Mouse (Mus musculus) intestine, embryonic 15.5 days (tissue): ENCODE measurements around the gene Hoxa13. TPM values are rescaled to one million over a fixed set of nuclear protein-coding genes. Genes with fewer than 3 reads are reported as not detected.
A peak's percentile ranks its signal among the peaks of the same experiment; 100 is the strongest.

Experiments
- ATAC-seq: fragments of 200-750 bp; cut with Nextera tagmentation; 2 replicates; pipeline ENCODE4 v1.8.0; 2017; ENCODE audit warnings: moderate TSS enrichment, moderate library complexity
- H3K27ac ChIP-seq: fragments of 300-500 bp; sonication (generic); 2 replicates; pipeline ENCODE4 v1.5.1; 2015; ENCODE audit warnings: mild to moderate bottlenecking, inconsistent platforms
- H3K27me3 ChIP-seq: fragments of 300-500 bp; sonication (generic); replicated peaks from 2 replicates; pipeline ENCODE4 v1.6.1; 2015; ENCODE audit warnings: inconsistent platforms
- H3K36me3 ChIP-seq: fragments of 300-500 bp; sonication (generic); 2 replicates; pipeline ENCODE4 v1.6.1; 2015; ENCODE audit warnings: inconsistent platforms
- H3K4me1 ChIP-seq: fragments of 300-500 bp; sonication (generic); replicated peaks from 2 replicates; pipeline ENCODE4 v1.6.1; 2015; ENCODE audit warnings: inconsistent platforms
- H3K4me2 ChIP-seq: fragments of 300-500 bp; sonication (generic); replicated peaks from 2 replicates; pipeline ENCODE4 v1.6.1; 2015; ENCODE audit warnings: mild to moderate bottlenecking, inconsistent platforms
- H3K4me3 ChIP-seq: fragments of 300-500 bp; sonication (generic); replicated peaks from 2 replicates; pipeline ENCODE4 v1.5.1; 2015; ENCODE audit warnings: inconsistent platforms
- H3K9ac ChIP-seq: fragments of 300-500 bp; sonication (generic); 2 replicates; pipeline ENCODE4 v1.6.1; 2015; ENCODE audit warnings: inconsistent platforms
- H3K9me3 ChIP-seq: fragments of 300-500 bp; sonication (generic); 2 replicates; pipeline ENCODE4 v1.6.1; 2016; ENCODE audit warnings: inconsistent platforms
- WGBS: fragments of 180-500 bp; shearing (Covaris S2); methylation state at CpG from one replicate; pipeline ENCODE4 v1.1.7; 2015; 5-methylcytosine and 5-hydroxymethylcytosine counted together
- polyA plus RNA-seq: library from polyadenylated mRNA; unstranded; fragments of >200 nt; fragmentation: Nextera tagmentation; extraction: Ambion mirVana; gene quantifications from 2 replicates; pipeline ENCODE4 v1.2.1, GENCODE M21; 2015

The Hoxa13 gene
- polyA plus RNA-seq, 1 experiment from 2014 or later: 0.59 TPM

DNA sequence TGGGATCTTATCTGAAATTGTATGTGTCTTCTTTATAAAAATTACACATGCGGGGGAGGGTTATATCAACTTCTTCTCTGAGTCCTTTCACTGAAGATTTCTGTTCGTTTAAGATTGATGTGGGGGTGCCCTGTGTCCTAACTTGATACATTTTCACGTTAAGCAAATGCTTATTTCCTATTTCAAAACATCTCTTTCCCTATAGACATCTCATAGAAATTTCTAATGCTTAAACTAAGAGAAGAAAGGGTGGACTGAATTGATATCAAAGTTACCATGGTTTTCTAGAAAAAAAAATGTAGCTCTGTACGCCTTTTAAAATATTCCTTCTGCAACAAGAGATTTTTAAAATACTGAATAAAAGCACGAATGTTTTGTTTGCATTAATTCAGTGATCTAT is 6.5 kb upstream of the Hoxa13 start:
- WGBS: 21% methylated on average over 5 of the region's 5 CpGs
- Histone ChIP-seq H3K27me3 (peaks cover 91% of the 10 kb centered on the region), H3K4me3 (no peak overlapping the region)

DNA sequence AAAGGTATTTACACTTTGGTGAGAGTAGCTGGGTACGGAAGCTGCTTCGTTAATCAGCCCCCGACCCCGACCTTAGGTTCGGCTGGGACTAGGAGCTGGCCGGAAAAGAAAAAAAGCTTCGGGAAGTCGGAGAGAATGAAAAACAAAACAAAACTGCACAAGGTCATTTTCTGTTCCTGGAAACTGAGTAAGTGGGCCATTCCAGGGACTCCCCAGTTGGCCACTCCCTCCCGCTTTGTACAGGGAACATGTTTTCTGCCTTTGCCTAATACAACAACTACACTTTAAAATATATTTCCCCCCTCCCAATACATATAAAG is 5.9 kb upstream of the Hoxa13 start:
- Histone ChIP-seq H3K4me1 (no peaks in the 10 kb centered on the region), H3K4me2 (no peak overlapping the region), H3K9ac (no peak overlapping the region), H3K9me3 (no peaks in the 10 kb centered on the region), H3K36me3 (no peaks in the 10 kb centered on the region), H3K27ac (no peak overlapping the region), H3K4me3 (no peak overlapping the region), H3K27me3 (peaks cover 94% of the 10 kb centered on the region)
- 2% methylated on average over 9 of the region's 9 CpGs for WGBS
- ATAC-seq: no peak

More for the DNA sequence above, 6.5 kb upstream of the Hoxa13 start:
- H3K4me2 ChIP-seq: no peak overlapping the region
- H3K27ac ChIP-seq: no peak overlapping the region
- ATAC-seq: no peak
- no peaks in the 10 kb centered on the region for H3K4me1 ChIP-seq
- no peaks in the 10 kb centered on the region for H3K9me3 ChIP-seq
- H3K36me3 ChIP-seq: no peaks in the 10 kb centered on the region
- no peak overlapping the region for H3K9ac ChIP-seq

DNA sequence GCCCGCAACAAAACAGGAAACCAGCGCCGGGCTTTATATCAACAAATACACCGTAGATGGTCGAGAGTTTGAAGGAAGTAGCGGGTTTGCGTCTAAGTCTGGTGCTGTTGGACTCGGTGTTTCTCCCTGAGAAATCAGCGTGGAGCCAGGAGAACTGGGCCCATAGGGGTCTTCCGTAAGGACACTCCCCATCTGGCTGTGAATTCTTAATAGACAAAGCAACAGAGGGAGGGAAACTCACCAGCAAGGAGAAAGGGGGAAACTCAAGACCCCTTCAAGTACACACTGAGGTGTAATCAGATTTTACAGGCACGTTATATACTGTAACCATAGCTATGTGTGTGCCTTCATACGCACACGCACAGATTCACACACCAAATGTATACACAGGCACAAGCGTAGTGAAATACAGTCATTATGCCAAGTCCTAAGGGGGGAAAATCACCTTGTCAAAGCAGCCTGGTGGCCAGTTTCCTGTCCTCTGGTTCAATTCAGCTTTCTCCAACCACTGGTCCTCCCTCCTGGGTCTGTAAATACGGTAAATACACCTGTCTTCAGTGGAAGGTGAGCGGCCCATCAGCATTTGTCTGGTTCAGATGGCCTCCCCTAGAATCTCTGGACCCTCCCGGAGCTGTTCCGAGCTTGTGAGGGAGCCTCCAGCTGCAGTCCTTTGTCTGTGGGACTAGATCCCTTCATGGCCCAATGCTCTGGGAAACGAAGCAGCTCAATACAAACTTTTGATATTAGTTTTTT is 5.4 kb upstream of the Hoxa13 start:
- Histone ChIP-seq H3K36me3 (no peaks in the 10 kb centered on the region), H3K9ac (no peak overlapping the region), H3K4me1 (no peaks in the 10 kb centered on the region), H3K27me3 (peaks cover 93% of the 10 kb centered on the region), H3K4me3 (no peak overlapping the region), H3K4me2 (no peak overlapping the region), H3K9me3 (no peaks in the 10 kb centered on the region), H3K27ac (no peak overlapping the region)
- WGBS: 3% methylated on average over 19 of the region's 19 CpGs
- no peak for ATAC-seq

DNA sequence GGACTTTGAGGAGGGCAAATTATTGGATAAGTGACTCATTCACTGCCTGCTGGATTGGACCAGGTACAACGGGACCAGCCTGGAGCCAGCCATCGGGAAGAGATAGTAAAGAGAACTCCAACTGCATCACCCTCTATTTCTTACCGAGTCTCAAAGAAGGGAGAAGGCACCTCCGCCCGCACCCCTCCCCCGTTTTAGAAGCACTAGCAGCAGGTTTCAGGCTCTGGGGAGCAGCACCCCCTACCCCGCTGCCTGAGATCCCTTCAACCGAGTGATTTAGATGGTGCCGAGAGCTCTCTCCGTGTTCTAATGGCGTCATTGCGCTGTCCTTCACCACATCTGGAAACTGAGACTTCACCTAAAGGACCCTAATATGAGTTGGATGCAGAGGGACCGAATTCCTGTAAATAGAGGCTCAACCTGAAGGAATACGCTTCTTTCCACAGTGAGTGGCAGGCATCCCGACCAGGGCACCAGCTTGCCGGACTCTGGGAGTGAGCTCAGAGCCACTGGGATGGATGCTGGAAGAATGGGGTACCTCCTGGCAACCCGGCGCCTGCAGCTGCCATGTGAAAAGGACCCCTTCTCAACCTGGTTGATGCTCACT is 4.7 kb upstream of the Hoxa13 start:
- H3K4me1 ChIP-seq: peaks cover 6% of the 10 kb centered on the region
- H3K9ac ChIP-seq: no peak overlapping the region
- H3K36me3 ChIP-seq: no peaks in the 10 kb centered on the region
- no peak overlapping the region for H3K27ac ChIP-seq
- no peak for ATAC-seq
- H3K4me3 ChIP-seq: no peak overlapping the region
- peaks cover 92% of the 10 kb centered on the region for H3K27me3 ChIP-seq
- 4% methylated on average over 18 of the region's 18 CpGs for WGBS
- no peaks in the 10 kb centered on the region for H3K9me3 ChIP-seq
- H3K4me2 ChIP-seq: no peak overlapping the region

DNA sequence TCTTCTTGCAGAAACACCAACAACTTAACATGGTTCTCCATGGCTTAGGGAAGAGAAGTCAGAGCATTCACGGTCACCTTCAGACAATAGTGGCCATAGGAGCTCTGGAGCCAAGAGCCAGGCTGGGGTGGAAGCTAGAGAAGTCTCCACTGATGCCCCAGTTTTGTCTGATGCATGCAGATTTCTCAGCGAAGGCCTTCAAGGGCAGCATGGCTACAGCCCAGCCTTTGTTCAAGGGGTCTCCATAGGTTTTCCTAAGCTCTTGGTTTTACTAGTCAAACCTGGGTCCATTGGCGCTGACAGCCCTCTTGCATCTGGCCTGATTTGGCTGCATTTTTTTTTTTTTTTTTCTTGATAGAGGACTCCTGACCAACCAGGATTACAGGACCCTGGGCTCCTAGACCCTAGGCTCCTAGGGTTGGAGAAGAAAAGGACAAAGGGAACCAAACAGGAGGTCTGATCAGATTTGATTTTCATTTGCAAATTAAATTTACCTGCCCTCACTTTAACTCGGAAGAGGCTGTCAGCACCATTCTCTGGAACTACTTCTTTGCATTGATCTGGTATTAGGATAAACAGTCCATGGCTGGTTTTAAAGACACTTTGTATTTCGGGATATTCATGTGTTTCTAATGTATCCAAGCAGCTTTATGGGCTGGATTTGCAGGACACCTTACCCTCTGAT is 3.6 kb upstream of the Hoxa13 start:
- Histone ChIP-seq H3K4me1 (peaks cover 13% of the 10 kb centered on the region), H3K9me3 (no peaks in the 10 kb centered on the region), H3K27me3 (peaks cover 92% of the 10 kb centered on the region), H3K27ac (no peak overlapping the region), H3K4me3 (no peak overlapping the region), H3K4me2 (no peak overlapping the region), H3K36me3 (no peaks in the 10 kb centered on the region), H3K9ac (no peak overlapping the region)
- 10% methylated on average over 5 of the region's 5 CpGs for WGBS
- no peak for ATAC-seq

DNA sequence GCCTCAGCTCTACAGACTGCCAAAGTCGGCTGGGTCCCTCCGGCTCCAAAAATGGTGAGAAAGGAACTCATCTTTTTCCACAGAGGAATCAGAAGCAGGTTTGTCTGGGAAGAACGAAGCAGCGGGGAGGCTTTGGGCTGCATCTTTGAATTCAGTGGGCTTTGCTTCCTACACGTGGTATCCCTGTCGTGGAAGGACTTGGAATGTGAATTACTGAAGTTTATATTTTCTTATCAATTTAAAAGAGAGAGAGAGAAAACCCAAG is 2.6 kb upstream of the Hoxa13 start:
- WGBS: 2% methylated on average over 6 of the region's 6 CpGs
- no peak for ATAC-seq
- Histone ChIP-seq H3K27ac (no peak overlapping the region), H3K9me3 (no peaks in the 10 kb centered on the region), H3K4me3 (no peak overlapping the region), H3K36me3 (no peaks in the 10 kb centered on the region), H3K4me1 (peaks cover 13% of the 10 kb centered on the region), H3K9ac (no peak overlapping the region), H3K27me3 (peaks cover 90% of the 10 kb centered on the region), H3K4me2 (no peak overlapping the region)

DNA sequence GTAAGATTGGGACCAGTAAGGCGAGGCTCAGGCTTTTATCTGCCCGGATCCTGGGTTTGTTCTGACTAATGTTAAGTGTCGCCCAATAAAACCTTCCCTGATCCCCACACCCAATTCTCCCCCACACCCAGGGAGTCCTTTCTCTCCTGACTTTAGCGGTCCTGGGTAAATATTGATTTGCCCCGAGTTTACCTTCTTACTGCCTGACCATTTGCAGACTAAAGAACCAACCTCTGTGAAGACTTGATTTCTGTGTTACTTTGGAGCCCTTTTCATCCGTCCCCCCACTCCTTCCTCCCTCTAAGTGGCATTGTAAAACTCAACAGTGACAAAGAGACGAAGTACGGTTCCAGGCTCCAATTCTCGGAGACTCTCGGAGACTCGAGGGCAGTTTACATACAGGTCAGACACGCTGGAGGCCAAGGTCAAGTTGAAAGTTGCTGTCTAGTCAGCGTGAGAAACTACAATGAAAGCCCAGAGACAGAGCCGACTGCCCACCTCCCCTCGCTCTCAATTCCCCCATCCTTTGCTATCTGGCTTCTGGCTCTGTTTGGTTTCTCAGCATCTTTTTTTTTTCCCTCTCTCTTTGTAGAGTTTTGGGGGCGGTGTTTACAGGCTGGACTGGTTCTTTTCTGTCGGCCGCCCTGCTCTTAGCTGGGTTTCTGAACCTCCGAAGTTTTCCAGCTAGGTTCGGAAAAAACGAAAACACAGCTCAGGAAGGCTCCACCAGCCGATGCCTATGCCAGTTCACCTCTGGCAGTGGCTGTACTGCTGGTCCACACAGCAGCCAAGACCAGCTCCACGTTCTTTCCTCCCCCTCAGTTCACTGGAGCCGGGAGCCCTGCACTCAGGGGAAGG is 2.0 kb upstream of the Hoxa13 start:
- H3K4me3 ChIP-seq: no peak overlapping the region
- no peak overlapping the region for H3K4me2 ChIP-seq
- H3K4me1 ChIP-seq: peaks cover 13% of the 10 kb centered on the region
- H3K27ac ChIP-seq: no peak overlapping the region
- ATAC-seq: no peak
- peaks cover 87% of the 10 kb centered on the region for H3K27me3 ChIP-seq
- H3K9ac ChIP-seq: no peak overlapping the region
- H3K36me3 ChIP-seq: no peaks in the 10 kb centered on the region
- no peaks in the 10 kb centered on the region for H3K9me3 ChIP-seq
- 3% methylated on average over 24 of the region's 24 CpGs for WGBS

DNA sequence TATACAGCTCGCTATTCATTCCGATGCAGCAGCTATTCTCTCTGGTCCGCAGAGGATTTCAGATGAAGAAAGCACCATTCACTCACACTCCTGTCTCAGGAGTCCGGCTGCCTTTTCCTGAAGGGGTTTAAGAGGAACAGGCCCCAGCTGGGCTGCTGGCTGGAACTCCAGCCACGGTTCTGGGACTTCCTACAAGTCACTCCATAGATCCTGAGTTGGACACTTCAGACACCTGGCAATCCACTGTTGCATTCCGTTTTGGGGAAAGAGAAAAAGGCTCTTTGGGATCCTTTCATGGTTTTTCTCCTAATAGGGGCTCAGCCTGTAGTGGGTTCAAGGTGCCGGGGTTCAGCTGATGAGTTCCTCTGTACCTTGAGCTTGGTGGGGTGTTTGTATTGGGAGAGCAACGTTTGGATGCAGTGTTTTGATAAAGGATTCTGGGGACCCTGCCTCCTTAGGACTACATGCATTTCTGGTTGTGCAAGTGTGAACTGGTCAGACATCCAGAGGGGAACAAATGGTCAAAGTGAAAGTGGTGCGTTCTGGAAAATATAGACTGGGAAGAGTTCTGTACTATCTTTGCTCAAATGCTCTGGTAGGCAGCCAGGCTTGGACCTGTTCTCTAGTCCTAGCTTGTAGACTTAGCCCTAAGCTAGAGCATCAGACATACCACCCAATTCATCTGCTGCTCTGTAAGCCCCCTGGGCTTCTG is 1.2 kb upstream of the Hoxa13 start:
- ATAC-seq: no peak
- Histone ChIP-seq H3K27me3 (peaks cover 86% of the 10 kb centered on the region), H3K36me3 (no peaks in the 10 kb centered on the region), H3K9me3 (no peaks in the 10 kb centered on the region), H3K4me1 (peaks cover 13% of the 10 kb centered on the region), H3K9ac (no peak overlapping the region), H3K27ac (no peak overlapping the region), H3K4me2 (no peak overlapping the region), H3K4me3 (no peak overlapping the region)
- WGBS: 7% methylated on average over 9 of the region's 9 CpGs

DNA sequence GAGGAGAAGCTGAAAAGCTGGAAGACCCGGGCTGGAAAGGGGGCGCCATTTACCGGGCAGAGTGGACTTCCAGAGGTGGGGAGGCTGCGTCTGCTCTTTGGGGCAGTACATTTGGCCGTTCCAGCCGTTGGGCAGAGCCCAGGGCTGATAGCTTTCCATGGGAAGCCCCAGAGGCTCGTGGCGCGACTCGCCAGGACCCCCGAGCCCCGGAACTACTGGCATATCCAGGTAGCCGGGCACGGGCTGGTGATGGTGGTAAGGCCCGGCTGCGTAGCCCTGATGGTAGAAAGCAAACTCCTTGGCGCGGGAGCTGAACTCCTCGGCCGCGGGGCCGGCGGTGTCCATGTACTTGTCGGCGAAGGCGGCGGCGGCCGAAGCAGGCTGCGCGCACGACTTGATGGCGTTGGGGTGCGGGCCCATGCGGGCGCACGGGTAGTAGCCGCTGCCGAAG is 844 bp downstream of the Hoxa13 start:
- no peaks in the 10 kb centered on the region for H3K36me3 ChIP-seq
- peak overlapping the region; percentile 79 for H3K4me2 ChIP-seq
- H3K27ac ChIP-seq: no peak overlapping the region
- H3K9me3 ChIP-seq: no peaks in the 10 kb centered on the region
- peaks cover 13% of the 10 kb centered on the region for H3K4me1 ChIP-seq
- under 1% methylated on average over 39 of the region's 39 CpGs for WGBS
- peak; percentile 54 for ATAC-seq
- peak overlapping the region; percentile 44 for H3K4me3 ChIP-seq
- H3K9ac ChIP-seq: peak overlapping the region; percentile 20; the same call in 1 of the 2 replicates
- H3K27me3 ChIP-seq: peaks cover 78% of the 10 kb centered on the region

DNA sequence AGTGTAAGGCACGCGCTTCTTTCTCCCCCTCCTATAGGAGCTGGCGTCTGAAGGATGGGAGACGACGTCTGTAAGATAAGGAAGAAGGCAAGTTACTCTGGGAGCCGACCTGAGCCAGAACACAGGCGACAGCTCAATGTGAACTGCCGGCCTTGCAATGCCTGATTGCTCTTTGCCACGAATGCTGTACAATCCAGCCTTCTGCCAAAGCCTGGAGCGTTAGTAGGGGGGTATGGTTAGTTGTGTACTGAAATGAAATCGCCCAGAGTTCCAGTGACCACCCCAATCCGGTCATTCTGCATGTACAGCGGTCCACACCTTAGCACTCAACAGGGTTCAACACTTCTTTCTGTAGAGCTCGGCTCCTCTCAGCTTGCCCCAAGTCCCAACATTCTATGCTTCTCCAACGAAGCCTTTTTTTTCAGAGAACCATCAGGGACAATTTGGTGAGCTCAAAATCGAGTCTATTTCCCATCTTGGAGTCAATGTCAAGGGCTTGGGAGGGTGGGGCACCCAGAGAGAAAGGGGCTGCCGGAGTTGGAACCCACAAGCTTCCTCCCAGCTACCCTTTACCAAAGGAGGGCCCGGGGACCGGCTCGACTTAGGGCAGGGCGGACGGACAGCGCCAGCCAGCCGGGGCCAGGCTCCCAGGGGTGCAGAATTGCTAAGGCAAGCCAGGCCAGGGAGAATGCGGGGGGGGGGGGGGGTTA is 1.4 kb downstream of the Hoxa13 start:
- Histone ChIP-seq H3K27me3 (peaks cover 73% of the 10 kb centered on the region), H3K9me3 (no peaks in the 10 kb centered on the region), H3K9ac (no peak overlapping the region), H3K27ac (no peak overlapping the region), H3K36me3 (no peaks in the 10 kb centered on the region), H3K4me3 (peak overlapping the region; percentile 44), H3K4me1 (peaks cover 13% of the 10 kb centered on the region), H3K4me2 (peak overlapping the region; percentile 79)
- peak; percentile 50; the same call in 1 of the 2 replicates for ATAC-seq
- WGBS: 2% methylated on average over 25 of the region's 25 CpGs

DNA sequence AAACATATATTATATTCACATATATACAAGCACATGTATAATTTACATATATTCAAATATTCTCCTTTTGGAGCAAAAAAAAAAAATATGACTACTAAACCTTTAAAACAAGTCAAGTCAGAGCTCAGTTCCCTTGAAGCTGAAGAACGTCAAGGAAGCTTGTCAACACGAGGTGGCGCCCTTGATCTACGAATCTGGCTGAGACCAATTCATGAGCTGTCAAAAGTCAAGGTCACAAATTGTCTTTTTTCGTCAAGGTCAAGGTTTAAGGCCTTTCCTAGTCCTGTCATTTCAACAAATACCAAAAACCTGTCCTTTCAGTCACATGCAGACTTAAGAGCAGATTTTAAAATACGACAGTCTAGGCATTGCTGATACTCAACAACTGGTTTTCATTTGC is 3.7 kb downstream of the Hoxa13 start:
- Histone ChIP-seq H3K9me3 (no peaks in the 10 kb centered on the region), H3K4me3 (no peak overlapping the region), H3K9ac (no peak overlapping the region), H3K27me3 (peaks cover 73% of the 10 kb centered on the region), H3K4me1 (peaks cover 17% of the 10 kb centered on the region), H3K36me3 (no peaks in the 10 kb centered on the region), H3K4me2 (no peak overlapping the region), H3K27ac (no peak overlapping the region)
- no peak for ATAC-seq
- WGBS: under 1% methylated on average over 6 of the region's 6 CpGs
